Mouse (Mus musculus) bone marrow macrophage, adult 2 months (primary cell): ENCODE results near the gene Gm48552.

Source experiments
- CTCF ChIP-seq: IDR thresholded peaks from 2 replicates; pipeline ENCODE4 v1.5.1; 2012; ENCODE audit warnings: low read depth, mild to moderate bottlenecking, low read length, moderate library complexity
- POLR2A ChIP-seq: IDR thresholded peaks from 2 replicates; pipeline ENCODE4 v1.6.1; 2012; ENCODE audit warnings: mild to moderate bottlenecking, low read depth, low read length, borderline replicate concordance

DNA sequence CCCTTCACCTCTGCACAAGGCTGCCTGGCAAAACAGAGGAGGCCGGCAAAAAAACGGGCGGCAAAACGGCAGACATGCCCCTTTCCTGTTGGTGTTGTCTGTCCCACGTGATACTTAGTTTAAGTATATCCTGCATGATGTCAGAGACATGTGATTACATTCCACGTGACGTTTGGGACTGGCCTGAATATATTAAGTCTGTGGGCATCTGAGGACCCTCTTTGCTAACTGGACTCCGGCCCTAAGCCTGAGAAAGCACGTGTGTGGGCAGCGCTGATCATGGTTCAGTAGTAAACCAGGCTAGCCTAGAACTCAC, 12.4 kb downstream of the Gm48552 start:
- TF ChIP-seq CTCF = no peak
- TF ChIP-seq POLR2A = no peak
